ENCODE assay signal across 17 mouse cellular contexts in the genomic region with DNA sequence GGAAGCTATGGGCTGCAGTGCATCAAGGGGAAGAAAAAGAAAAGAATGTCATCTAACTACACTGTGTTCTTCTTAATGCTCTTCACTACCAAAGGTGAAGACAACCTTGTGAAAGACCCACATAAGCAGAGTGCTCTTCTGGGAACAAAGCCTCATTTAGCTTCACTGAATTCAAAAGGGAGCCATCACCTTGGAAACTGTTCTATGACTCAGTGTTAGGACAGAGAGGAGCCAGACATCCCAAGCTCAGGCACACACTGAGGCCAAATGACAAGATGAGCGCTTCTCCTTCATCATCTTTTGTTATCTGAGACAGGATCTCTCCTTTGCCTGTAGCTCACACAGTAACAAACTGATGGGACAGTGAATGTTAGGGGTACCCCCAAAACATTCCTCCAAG. TPM values are rescaled to one million over a fixed set of nuclear protein-coding genes. Genes with fewer than 3 reads are reported as not detected.
"Had no signal": no experiment of that assay in that cellular context is flagged by ENCODE, and none has a peak within 500 bp of the region (broad histone marks: within the 10 kb centered on the region; RNA-seq: fewer than 3 reads in every experiment).

No protein-coding gene starts in this region.

- H3K4me1 ChIP-seq: intestine, embryonic 15.5 days; kidney, embryonic 15.5 days; limb, embryonic 13.5 days; midbrain, embryonic 15.5 days; neural tube, embryonic 12.5 days had no signal

- H3K9ac ChIP-seq: intestine, embryonic 15.5 days; kidney, embryonic 15.5 days; limb, embryonic 13.5 days; liver, embryonic 14.5 days; midbrain, embryonic 15.5 days; neural tube, embryonic 12.5 days had no signal

- ATAC-seq: intestine, embryonic 15.5 days; lung, postnatal 0 days; midbrain, embryonic 15.5 days had no signal

- H3K36me3 ChIP-seq: intestine, embryonic 15.5 days; kidney, embryonic 15.5 days; limb, embryonic 13.5 days; midbrain, embryonic 15.5 days; neural tube, embryonic 12.5 days had no signal

- H3K4me3 ChIP-seq: intestine, embryonic 15.5 days; kidney, embryonic 15.5 days; limb, embryonic 13.5 days; midbrain, embryonic 15.5 days; neural tube, embryonic 12.5 days had no signal

- H3K9me3 ChIP-seq: intestine, embryonic 15.5 days; kidney, embryonic 15.5 days; limb, embryonic 13.5 days; midbrain, embryonic 15.5 days; neural tube, embryonic 12.5 days had no signal

- H3K27ac ChIP-seq: intestine, embryonic 15.5 days; kidney, embryonic 15.5 days; limb, embryonic 13.5 days; liver, embryonic 14.5 days; midbrain, embryonic 15.5 days; neural tube, embryonic 12.5 days; stomach, postnatal 0 days had no signal

- H3K27me3 ChIP-seq: intestine, embryonic 15.5 days; kidney, embryonic 15.5 days; limb, embryonic 13.5 days; midbrain, embryonic 15.5 days; neural tube, embryonic 12.5 days had no signal

- DNase-seq: kidney, adult 2 months; kidney, postnatal 14 days; left cerebral cortex, postnatal 4 days; lung, adult 18-20 months; lung, postnatal 36 days; right cerebral cortex, postnatal 14 days; thymus, adult 18-20 months; thymus, postnatal 14 days had no signal

- H3K4me2 ChIP-seq: intestine, embryonic 15.5 days; kidney, embryonic 15.5 days; limb, embryonic 13.5 days; midbrain, embryonic 15.5 days; neural tube, embryonic 12.5 days had no signal

RNA-seq across cellular contexts. Expression of gene Grm7, which starts 45.6 kb away (rescaled TPM):
- polyA plus RNA-seq: liver, adult 2 months; lung, postnatal 0 days had no signal
